Mouse (Mus musculus) kidney, adult 2 months (tissue): ENCODE data around the gene Prm2.

Source experiments
- CTCF ChIP-seq: fragments of 200-500 bp; conservative IDR thresholded peaks from 2 replicates; pipeline ENCODE4 v1.5.1; 2011; ENCODE audit warnings: low read depth, mild to moderate bottlenecking, control low read depth, low read length, moderate library complexity, mixed read lengths; ENCODE audit not compliant: insufficient read depth, insufficient read length
- POLR2A ChIP-seq: fragments of 200-500 bp; IDR thresholded peaks from one replicate; pipeline ENCODE4 v1.6.1; 2011; ENCODE audit warnings: low read depth, low read length, control low read depth

DNA sequence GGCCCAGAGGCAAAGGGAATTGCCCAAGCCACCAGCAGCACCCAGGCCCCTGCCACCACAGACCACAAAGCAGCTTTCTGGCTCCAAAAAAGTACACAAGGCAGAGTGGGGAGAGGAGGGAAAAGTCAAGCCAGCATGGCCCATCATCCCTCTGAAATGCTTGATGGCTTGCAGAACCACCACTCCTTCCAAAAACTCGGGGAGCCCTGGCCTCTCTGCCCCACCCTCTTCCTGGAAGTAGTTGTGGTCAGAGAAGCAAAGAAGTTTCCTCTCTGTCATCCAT is 12.8 kb downstream of the Prm2 start:
- TF ChIP-seq CTCF (no peak), POLR2A (no peak)
